Mouse (Mus musculus): ENCODE data around the gene Tmem28. TPM values are rescaled to one million over a fixed set of nuclear protein-coding genes. Genes with fewer than 3 reads are reported as not detected.

Gene Tmem28
- polyA plus RNA-seq, 1 experiment from 2014 or later: 1.1 TPM

- Histone ChIP-seq H3K27ac (no peak overlapping the region), H3K4me2 (replicated peaks) (no peak overlapping the region), H3K36me3 (no peaks in the 10 kb centered on the region), H3K4me3 (no peak overlapping the region), H3K9ac (no peak overlapping the region), H3K4me1 (no peaks in the 10 kb centered on the region), H3K27me3 (replicated peaks) (0 out of 2 replicates have a peak, but pooled peaks cover 4% of the 10 kb centered on the region), H3K9me3 (no peaks in the 10 kb centered on the region)
- ATAC-seq (ENCODE audit: low FRiP score, low read depth): no peak
- 46% methylated on average over 4 of the region's 4 CpGs for WGBS
These were observed 53.1 kb downstream of the Tmem28 start for GRCm38 (mm10) chrX:99873920-99874296.

GRCm38 (mm10) chrX:99876781-99877180, 56.0 kb downstream of the Tmem28 start:
- ATAC-seq (ENCODE audit: low FRiP score, low read depth): no peak
- Histone ChIP-seq H3K9ac (no peak overlapping the region), H3K4me2 (replicated peaks) (no peak overlapping the region), H3K27ac (no peak overlapping the region), H3K9me3 (no peaks in the 10 kb centered on the region), H3K4me3 (no peak overlapping the region), H3K36me3 (no peaks in the 10 kb centered on the region), H3K4me1 (no peaks in the 10 kb centered on the region), H3K27me3 (replicated peaks) (0 out of 2 replicates have a peak, but pooled peaks cover 4% of the 10 kb centered on the region)
- 86% methylated on average over 4 of the region's 4 CpGs for WGBS

GRCm38 (mm10) chrX:99883396-99883795, 62.6 kb downstream of the Tmem28 start:
- Histone ChIP-seq H3K4me3 (no peak overlapping the region), H3K4me2 (replicated peaks) (no peak overlapping the region), H3K9ac (no peak overlapping the region), H3K4me1 (no peaks in the 10 kb centered on the region), H3K36me3 (no peaks in the 10 kb centered on the region), H3K27ac (no peak overlapping the region), H3K27me3 (replicated peaks) (no peaks in the 10 kb centered on the region), H3K9me3 (no peaks in the 10 kb centered on the region)
- no peak for ATAC-seq (ENCODE audit: low FRiP score, low read depth)
- WGBS: 38% methylated on average over 2 of the region's 2 CpGs

Other genes starting within 250 kb of the Tmem28 start
- gene Eda, start 154.6 kb downstream of the Tmem28 start, polyA plus RNA-seq (2016; fragmentation: Nextera tagmentation; extraction: Ambion mirVana): 2.0 and 2.4 TPM in 2 replicates